Mouse (Mus musculus) liver, embryonic 14.5 days (tissue): ENCODE data around the gene Gca.

Source experiments
- CTCF ChIP-seq: IDR thresholded peaks from 2 replicates; pipeline ENCODE4 v1.5.1; 2016; ENCODE audit warnings: antibody characterized with exemption, low read depth, control low read depth
- EP300 ChIP-seq: IDR thresholded peaks from 2 replicates; pipeline ENCODE4 v1.6.1; 2016; ENCODE audit warnings: antibody characterized with exemption, low read depth

DNA sequence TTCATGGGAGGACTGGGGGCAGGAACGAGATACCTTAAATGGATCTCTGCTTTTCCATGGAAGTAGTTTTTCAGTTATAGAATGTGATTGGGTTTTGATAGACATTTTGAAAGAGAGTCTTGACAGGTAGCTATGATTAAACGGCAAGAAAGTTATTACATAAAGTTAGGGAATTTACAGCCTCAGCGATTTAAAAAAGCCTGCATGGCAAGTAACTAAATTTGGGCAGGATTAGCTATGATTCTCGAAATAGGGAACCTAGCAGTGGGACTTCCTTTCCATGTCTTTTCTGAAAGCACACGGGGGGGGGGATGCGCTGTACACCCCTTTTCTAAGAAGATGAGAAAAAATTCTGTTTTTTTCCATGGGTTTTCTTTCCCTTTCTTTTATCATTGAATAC is 53.2 kb downstream of the Gca start:
- no peak for TF ChIP-seq CTCF
- TF ChIP-seq EP300: no peak
